Comparison of ENCODE assay signal across 20 mouse cellular contexts in the genomic region with DNA sequence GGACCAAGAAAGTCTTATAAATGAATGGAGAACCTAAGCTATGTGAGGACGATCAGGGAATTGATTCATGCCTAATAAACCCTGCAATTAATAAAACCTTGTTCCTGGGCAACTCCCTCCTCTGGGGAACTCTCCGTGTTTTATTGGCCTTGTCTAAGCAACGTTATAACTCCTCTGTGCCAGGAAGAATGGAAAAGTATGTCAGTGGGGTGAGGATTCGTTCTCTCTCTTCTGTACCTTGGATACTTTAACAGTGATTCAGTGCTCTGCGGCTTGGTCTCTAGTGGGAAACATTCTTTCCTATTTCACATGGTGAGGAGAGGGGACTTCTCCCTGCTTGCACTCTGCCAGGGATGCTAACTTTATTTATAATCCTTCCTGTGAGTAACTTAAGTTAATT.
"Had no signal": no experiment of that assay in that cellular context is flagged by ENCODE, and none has a peak within 500 bp of the region (broad histone marks: within the 10 kb centered on the region; RNA-seq: fewer than 3 reads in every experiment).

No protein-coding gene starts in this region.

- H3K36me3 ChIP-seq: limb, embryonic 13.5 days; liver, embryonic 13.5 days; midbrain, embryonic 13.5 days; stomach, embryonic 15.5 days had no signal

- H3K9me3 ChIP-seq: limb, embryonic 13.5 days; liver, embryonic 13.5 days; midbrain, embryonic 13.5 days; stomach, embryonic 15.5 days had no signal

- ATAC-seq: hindbrain, postnatal 0 days; inflammation-experienced regulatory T-cells, adult 6 months; intestine, embryonic 16.5 days; midbrain, embryonic 13.5 days; midbrain, embryonic 16.5 days had no signal

- H3K27me3 ChIP-seq: limb, embryonic 13.5 days; liver, embryonic 13.5 days; midbrain, embryonic 13.5 days; stomach, embryonic 15.5 days had no signal

- H3K27ac ChIP-seq: hindbrain, embryonic 14.5 days; hindbrain, postnatal 0 days; limb, embryonic 13.5 days; liver, embryonic 13.5 days; midbrain, embryonic 13.5 days; stomach, embryonic 15.5 days had no signal

- H3K4me2 ChIP-seq: hindbrain, embryonic 14.5 days; limb, embryonic 13.5 days; liver, embryonic 13.5 days; midbrain, embryonic 13.5 days; stomach, embryonic 15.5 days had no signal

- H3K4me3 ChIP-seq: limb, embryonic 13.5 days; liver, embryonic 13.5 days; midbrain, embryonic 13.5 days; myocyte; stomach, embryonic 15.5 days had no signal

- H3K4me1 ChIP-seq: limb, embryonic 13.5 days; liver, embryonic 13.5 days; midbrain, embryonic 13.5 days; stomach, embryonic 15.5 days had no signal

- DNase-seq: kidney, adult 18-20 months; kidney, postnatal 36 days; left cerebral cortex, postnatal 4 days; liver, embryonic 13.5 days; lung, adult 2 months; lung, postnatal 14 days; lung, postnatal 4 days; retina, postnatal 1 day; right cerebral cortex, postnatal 25 days; spleen, adult 18-20 months; thymus, postnatal 25 days had no signal

- H3K9ac ChIP-seq: hindbrain, embryonic 14.5 days; limb, embryonic 13.5 days; liver, embryonic 13.5 days; midbrain, embryonic 13.5 days; stomach, embryonic 15.5 days had no signal
